In genomic region chr13:101883177-101883576, GRCm38 (mm10) we compare ENCODE assay signal across 27 mouse cellular contexts.
"Had no signal": no experiment of that assay in that cellular context is flagged by ENCODE, and none has a peak within 500 bp of the region (broad histone marks: within the 10 kb centered on the region; RNA-seq: fewer than 3 reads in every experiment).

No protein-coding gene starts in this region.

- H3K27ac ChIP-seq: embryonic facial prominence, embryonic 10.5 days; embryonic facial prominence, embryonic 12.5 days; embryonic facial prominence, embryonic 13.5 days; embryonic facial prominence, embryonic 15.5 days; forebrain, embryonic 10.5 days; forebrain, embryonic 12.5 days; forebrain, embryonic 13.5 days; forebrain, embryonic 15.5 days; gastrocnemius, adult 2 months; heart, adult 2 months had no signal

- ATAC-seq: forebrain, embryonic 13.5 days; forebrain, embryonic 14.5 days; forebrain, embryonic 15.5 days; forebrain, embryonic 16.5 days; forebrain, postnatal 0 days had no signal

- H3K9ac ChIP-seq: embryonic facial prominence, embryonic 12.5 days; embryonic facial prominence, embryonic 13.5 days; embryonic facial prominence, embryonic 15.5 days; forebrain, embryonic 12.5 days; forebrain, embryonic 13.5 days; forebrain, embryonic 15.5 days; forebrain, postnatal 0 days had no signal

- H3K4me1 ChIP-seq: embryonic facial prominence, embryonic 10.5 days; embryonic facial prominence, embryonic 12.5 days; embryonic facial prominence, embryonic 15.5 days; forebrain, embryonic 10.5 days; forebrain, embryonic 12.5 days; forebrain, embryonic 13.5 days; forebrain, embryonic 15.5 days had no signal

- H3K4me2 ChIP-seq: embryonic facial prominence, embryonic 12.5 days; embryonic facial prominence, embryonic 13.5 days; embryonic facial prominence, embryonic 15.5 days; forebrain, embryonic 12.5 days; forebrain, embryonic 13.5 days; forebrain, embryonic 15.5 days had no signal

- H3K36me3 ChIP-seq: embryonic facial prominence, embryonic 10.5 days; embryonic facial prominence, embryonic 12.5 days; embryonic facial prominence, embryonic 13.5 days; embryonic facial prominence, embryonic 15.5 days; forebrain, embryonic 10.5 days; forebrain, embryonic 12.5 days; forebrain, embryonic 15.5 days had no signal

- H3K9me3 ChIP-seq: embryonic facial prominence, embryonic 10.5 days; embryonic facial prominence, embryonic 12.5 days; embryonic facial prominence, embryonic 13.5 days; embryonic facial prominence, embryonic 15.5 days; forebrain, embryonic 10.5 days; forebrain, embryonic 12.5 days; forebrain, embryonic 13.5 days; forebrain, embryonic 15.5 days had no signal

- H3K27me3 ChIP-seq: embryonic facial prominence, embryonic 12.5 days; embryonic facial prominence, embryonic 13.5 days; embryonic facial prominence, embryonic 15.5 days; forebrain, embryonic 12.5 days; forebrain, embryonic 13.5 days; forebrain, embryonic 15.5 days had no signal

- H3K4me3 ChIP-seq: embryonic facial prominence, embryonic 10.5 days; embryonic facial prominence, embryonic 12.5 days; embryonic facial prominence, embryonic 13.5 days; embryonic facial prominence, embryonic 15.5 days; erythroblast, embryonic 14.5 days; forebrain, embryonic 10.5 days; forebrain, embryonic 12.5 days; forebrain, embryonic 13.5 days; forebrain, embryonic 15.5 days; gastrocnemius, adult 2 months; heart, adult 2 months had no signal

- DNase-seq: cerebellum, adult 9-10 months; cerebellum, adult 9-11 months; cerebellum, postnatal 10 days; cerebellum, postnatal 14 days; cerebellum, postnatal 25 days; cerebellum, postnatal 36 days; embryo, embryonic 11 days; forebrain, postnatal 0 days; gastrocnemius, adult 2 months; gastrocnemius, postnatal 10 days; gastrocnemius, postnatal 14 days; gastrocnemius, postnatal 25 days; gastrocnemius, postnatal 36 days; heart, adult 11 months; heart, adult 18-20 months; heart, adult 2 months had no signal
